Mouse (Mus musculus) CH12.LX (cell line): ENCODE measurements at regions not wholly inside any gene's neighbourhood (a gene's known extent, or its start where the extent isn't known, plus 50 kb on each side); places are given as distances from the start of the nearest gene placed in this dataset.

Source experiments
- DNase-seq: peaks from one replicate; pipeline ENCODE4 v3.0.0-alpha.2; 2013; ENCODE audit errors: extremely low read depth
- H3K27ac ChIP-seq: 2 replicates; pipeline ENCODE4 v1.5.1; 2012; ENCODE audit warnings: low read depth, mild to moderate bottlenecking, control low read depth, moderate library complexity; ENCODE audit not compliant: insufficient read depth
- H3K27me3 ChIP-seq: replicated peaks from 2 replicates; pipeline ENCODE3; 2012; ENCODE audit warnings: inconsistent platforms
- H3K36me3 ChIP-seq, 2 experiments: replicated peaks in 1 of 2; 2 replicates each; pipeline versions ENCODE3 to v1.6.1; 2012; ENCODE audit warnings: inconsistent platforms in 1 of 2, low read length in 1 of 2, mild to moderate bottlenecking in 1 of 2, mixed read lengths in 1 of 2, moderate library complexity in 1 of 2; ENCODE audit not compliant: control insufficient read depth in 1 of 2, insufficient read depth in 1 of 2
- H3K4me1 ChIP-seq, 2 experiments: 2 replicates each; pipeline ENCODE4 v1.6.1; 2012; ENCODE audit warnings: inconsistent platforms in 1 of 2, moderate library complexity in 1 of 2; ENCODE audit not compliant: insufficient read depth in 2 of 2, control insufficient read depth in 1 of 2
- H3K4me2 ChIP-seq: 2 replicates; pipeline ENCODE4 v1.6.1; 2012; ENCODE audit warnings: low read depth, mild to moderate bottlenecking, control low read depth; ENCODE audit not compliant: poor library complexity, insufficient read depth, severe bottlenecking
- H3K4me3 ChIP-seq, 3 experiments: fragments of 150-350 bp in 1 of 3; sonication (generic) in 1 of 3; replicated peaks in 1 of 3; 2 replicates each; pipeline versions ENCODE3 to v1.5.1; 2011 to 2012; ENCODE audit warnings: low read depth in 2 of 3, low read length in 2 of 3, mild to moderate bottlenecking in 2 of 3, moderate library complexity in 2 of 3, control low read depth in 1 of 3, improper control_type of control experiment in 1 of 3, inconsistent platforms in 1 of 3, mixed read lengths in 1 of 3; ENCODE audit not compliant: poor library complexity in 1 of 3
- H3K79me2 ChIP-seq: replicated peaks from 2 replicates; pipeline ENCODE4 v1.6.1; 2012; ENCODE audit warnings: mild to moderate bottlenecking, moderate library complexity; ENCODE audit not compliant: control insufficient read depth, poor library complexity, insufficient read depth, severe bottlenecking; ENCODE audit errors: extremely low read depth
- H3K9ac ChIP-seq: 2 replicates; pipeline ENCODE4 v1.6.1; 2012; ENCODE audit warnings: low read depth, mild to moderate bottlenecking, control low read depth, moderate library complexity; ENCODE audit not compliant: insufficient read depth
- H3K9me3 ChIP-seq: replicated peaks from 2 replicates; pipeline ENCODE3; 2012; ENCODE audit warnings: low read length, inconsistent platforms, mixed read lengths
- BHLHE40 ChIP-seq: IDR thresholded peaks from 2 replicates; pipeline ENCODE4 v1.6.1; 2011; ENCODE audit warnings: mild to moderate bottlenecking, low read depth, low read length, improper control_type of control experiment
- CTCF ChIP-seq, 2 experiments: IDR thresholded peaks in 1 of 2; conservative IDR thresholded peaks in 1 of 2; 2 replicates each; pipeline ENCODE4 v1.5.1; 2011 to 2012; ENCODE audit warnings: low read depth in 2 of 2, low read length in 2 of 2, improper control_type of control experiment in 1 of 2, inconsistent platforms in 1 of 2, mild to moderate bottlenecking in 1 of 2, moderate library complexity in 1 of 2
- EP300 ChIP-seq: IDR thresholded peaks from 2 replicates; pipeline ENCODE4 v1.6.1; 2011; ENCODE audit warnings: low read length, improper control_type of control experiment
- IRF4 ChIP-seq: IDR thresholded peaks from 2 replicates; pipeline ENCODE4 v1.6.1; 2014; ENCODE audit warnings: low read depth, mild to moderate bottlenecking, inconsistent platforms, low read length, improper control_type of control experiment
- MAX ChIP-seq: IDR thresholded peaks from 2 replicates; pipeline ENCODE4 v1.6.1; 2011; ENCODE audit warnings: low read length, improper control_type of control experiment
- MAZ ChIP-seq: IDR thresholded peaks from 2 replicates; pipeline ENCODE4 v1.6.1; 2012; ENCODE audit warnings: low read depth, mild to moderate bottlenecking, inconsistent platforms, low read length, improper control_type of control experiment, moderate library complexity
- MXI1 ChIP-seq: IDR thresholded peaks from 2 replicates; pipeline ENCODE4 v1.6.1; 2011; ENCODE audit warnings: mild to moderate bottlenecking, low read depth, low read length, improper control_type of control experiment
- NRF1 ChIP-seq: IDR thresholded peaks from 2 replicates; pipeline ENCODE4 v1.6.1; 2014; ENCODE audit warnings: low read depth, mild to moderate bottlenecking, inconsistent platforms, low read length, improper control_type of control experiment, moderate library complexity
- PAX5 ChIP-seq: IDR thresholded peaks from 2 replicates; pipeline ENCODE4 v1.6.1; 2012; ENCODE audit warnings: low read length, inconsistent platforms, mixed read lengths
- POLR2AphosphoS2 ChIP-seq: IDR thresholded peaks from 2 replicates; pipeline ENCODE4 v1.6.1; 2011; ENCODE audit warnings: low read depth, low read length, improper control_type of control experiment
- SMC3 ChIP-seq: IDR thresholded peaks from 2 replicates; pipeline ENCODE4 v1.6.1; 2011; ENCODE audit warnings: low read depth, low read length, improper control_type of control experiment
- TCF12 ChIP-seq: IDR thresholded peaks from 2 replicates; pipeline ENCODE4 v1.6.1; 2014; ENCODE audit warnings: low read depth, mild to moderate bottlenecking, inconsistent platforms, low read length, improper control_type of control experiment
- UBTF ChIP-seq: IDR thresholded peaks from 2 replicates; pipeline ENCODE4 v1.6.1; 2012; ENCODE audit warnings: low read depth, mild to moderate bottlenecking, inconsistent platforms, low read length, improper control_type of control experiment, moderate library complexity
- USF2 ChIP-seq: conservative IDR thresholded peaks from 2 replicates; pipeline ENCODE4 v1.6.1; 2011; ENCODE audit warnings: low read depth, low read length, improper control_type of control experiment
- ZC3H11A ChIP-seq: IDR thresholded peaks from 2 replicates; pipeline ENCODE4 v1.6.1; 2012; ENCODE audit warnings: low read depth, mild to moderate bottlenecking, inconsistent platforms, low read length, improper control_type of control experiment
- ZKSCAN1 ChIP-seq: IDR thresholded peaks from 2 replicates; pipeline ENCODE4 v1.6.1; 2012; ENCODE audit warnings: low read depth, inconsistent platforms, low read length, improper control_type of control experiment, borderline replicate concordance
- ZMIZ1 ChIP-seq: IDR thresholded peaks from 2 replicates; pipeline ENCODE4 v1.6.1; 2012; ENCODE audit warnings: low read depth, mild to moderate bottlenecking, inconsistent platforms, low read length, improper control_type of control experiment
- dilution Hi-C: fragments of 300-500 bp; cut with MboI; formaldehyde crosslinking; loops from 2 replicates; pipeline ENCODE4 v1.14.3; 2020; ENCODE audit warnings: low sequenced_read_pairs; ENCODE audit not compliant: extremely low pct_unique_long_range_greater_than_20kb, extremely low pct_ligation_motif_present
- in situ Hi-C: fragments of 300-500 bp; cut with MboI; formaldehyde crosslinking; loops from 3 replicates; pipeline ENCODE4 v1.14.3; 2019; ENCODE audit warnings: low sequenced_read_pairs, low pct_ligation_motif_present, low pct_unique_long_range_greater_than_20kb, mixed read lengths

GRCm38 (mm10) chr1:90428774-90429173 lies 174.0 kb upstream of the Cops8 start (continued):
- TF ChIP-seq MAX: no peak

GRCm38 (mm10) chr1:90430480-90430879 lies 172.3 kb upstream of the Cops8 start:
- dilution Hi-C loops (no loop called here), in situ Hi-C loops (no loop called here)
- TF ChIP-seq USF2 (no peak), ZC3H11A (no peak)
- Histone ChIP-seq H3K4me3 (no peak overlapping the region), H3K9ac (no peak overlapping the region), H3K79me2 (no peaks in the 10 kb centered on the region), H3K4me2 (no peak overlapping the region), H3K27ac (no peak overlapping the region), H3K27me3 (peaks cover 3% of the 10 kb centered on the region), H3K36me3 (no peaks in the 10 kb centered on the region), H3K4me1 (peaks cover 6 to 19% of the 10 kb centered on the region in 2 experiments; a peak in 3 of 4 replicates), H3K9me3 (peaks cover 6% of the 10 kb centered on the region)
- no peak for DNase-seq

GRCm38 (mm10) chr1:90431783-90432182 lies 171.0 kb upstream of the Cops8 start:
- H3K27me3 ChIP-seq: peaks cover 3% of the 10 kb centered on the region
- in situ Hi-C loops: no loop called here
- no peak overlapping the region for H3K4me3 ChIP-seq
- H3K9ac ChIP-seq: no peak overlapping the region
- dilution Hi-C loops: no loop called here
- peaks cover 6 to 20% of the 10 kb centered on the region in 2 experiments; a peak in 3 of 4 replicates for H3K4me1 ChIP-seq
- H3K4me2 ChIP-seq: no peak overlapping the region
- H3K79me2 ChIP-seq: no peaks in the 10 kb centered on the region
- no peak for DNase-seq
- no peaks in the 10 kb centered on the region for H3K36me3 ChIP-seq
- no peak overlapping the region for H3K27ac ChIP-seq
- TF ChIP-seq MAX (no peak), SMC3 (no peak), ZMIZ1 (no peak), NRF1 (no peak)
- H3K9me3 ChIP-seq: peaks cover 6% of the 10 kb centered on the region

GRCm38 (mm10) chr1:90433911-90434310 lies 168.9 kb upstream of the Cops8 start:
- Histone ChIP-seq H3K27ac (no peak overlapping the region), H3K4me2 (no peak overlapping the region), H3K79me2 (no peaks in the 10 kb centered on the region), H3K9ac (no peak overlapping the region), H3K9me3 (no peaks in the 10 kb centered on the region), H3K4me3 (no peak overlapping the region), H3K36me3 (no peaks in the 10 kb centered on the region), H3K27me3 (peaks cover 3% of the 10 kb centered on the region), H3K4me1 (peaks cover 0 to 16% of the 10 kb centered on the region in 2 experiments; a peak in 3 of 4 replicates)
- in situ Hi-C loops: no loop called here
- DNase-seq: no peak
- dilution Hi-C loops: no loop called here
- TF ChIP-seq UBTF (no peak), BHLHE40 (no peak), ZMIZ1 (no peak), POLR2AphosphoS2 (no peak), TCF12 (no peak), EP300 (no peak), IRF4 (no peak), CTCF (conservative IDR thresholded peaks at IDR 0.05 in 1 of 2, IDR thresholded peaks at IDR 0.05 in 1 of 2; ENCODE audit: low read depth in 2 of 2, low read length in 2 of 2) (no peak), PAX5 (no peak), MAZ (no peak), ZKSCAN1 (no peak), MXI1 (no peak)
- TF ChIP-seq, all 38 proteins: peak for 0
